Mouse (Mus musculus) ES-E14 (cell line): ENCODE measurements around the gene Slc25a23.

ENCODE experiments used
- CHD2 ChIP-seq: IDR thresholded peaks from 2 replicates; pipeline ENCODE4 v1.6.1; 2014; ENCODE audit warnings: mild to moderate bottlenecking, low read depth, low read length, inconsistent platforms
- HCFC1 ChIP-seq: IDR thresholded peaks from 2 replicates; pipeline ENCODE4 v1.6.1; 2012; ENCODE audit warnings: low read length, inconsistent platforms, borderline replicate concordance; ENCODE audit not compliant: insufficient read depth
- ZC3H11A ChIP-seq: IDR thresholded peaks from 2 replicates; pipeline ENCODE4 v1.6.1; 2012; ENCODE audit warnings: low read depth, mild to moderate bottlenecking, inconsistent platforms, low read length, borderline replicate concordance
- ZNF384 ChIP-seq: IDR thresholded peaks from 2 replicates; pipeline ENCODE4 v1.6.1; 2012; ENCODE audit warnings: low read depth, low read length, inconsistent platforms

DNA sequence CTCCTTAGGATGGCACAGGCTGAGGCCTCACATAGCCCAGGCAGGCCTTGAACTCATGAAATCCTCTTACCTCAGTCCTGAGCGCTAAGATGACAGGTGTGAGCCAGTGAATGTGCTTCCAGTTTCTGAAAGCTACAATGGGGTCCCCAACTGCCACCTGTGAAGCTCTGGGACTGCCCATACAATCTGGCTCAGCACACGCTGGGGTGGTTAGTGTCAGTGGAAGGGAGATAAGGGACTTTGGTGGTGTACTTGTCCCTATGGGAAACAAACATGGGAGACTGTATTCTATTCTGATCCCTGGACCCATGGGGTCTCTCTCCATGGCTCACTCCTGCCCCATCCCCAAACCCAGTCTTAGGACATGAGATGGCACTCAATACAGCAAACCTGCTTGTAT lies 40.0 kb downstream of the Slc25a23 start:
- TF ChIP-seq CHD2 (no peak), ZC3H11A (no peak), ZNF384 (no peak), HCFC1 (no peak)
